Mouse (Mus musculus) kidney, postnatal 10 days (tissue): ENCODE measurements at regions not wholly inside any gene's neighbourhood (a gene's known extent, or its start where the extent isn't known, plus 50 kb on each side); places are given as distances from the start of the nearest gene placed in this dataset.

ENCODE experiments used
- DNase-seq: peaks from one replicate; pipeline ENCODE4 v3.0.0; 2021; ENCODE audit warnings: mixed read lengths

DNA sequence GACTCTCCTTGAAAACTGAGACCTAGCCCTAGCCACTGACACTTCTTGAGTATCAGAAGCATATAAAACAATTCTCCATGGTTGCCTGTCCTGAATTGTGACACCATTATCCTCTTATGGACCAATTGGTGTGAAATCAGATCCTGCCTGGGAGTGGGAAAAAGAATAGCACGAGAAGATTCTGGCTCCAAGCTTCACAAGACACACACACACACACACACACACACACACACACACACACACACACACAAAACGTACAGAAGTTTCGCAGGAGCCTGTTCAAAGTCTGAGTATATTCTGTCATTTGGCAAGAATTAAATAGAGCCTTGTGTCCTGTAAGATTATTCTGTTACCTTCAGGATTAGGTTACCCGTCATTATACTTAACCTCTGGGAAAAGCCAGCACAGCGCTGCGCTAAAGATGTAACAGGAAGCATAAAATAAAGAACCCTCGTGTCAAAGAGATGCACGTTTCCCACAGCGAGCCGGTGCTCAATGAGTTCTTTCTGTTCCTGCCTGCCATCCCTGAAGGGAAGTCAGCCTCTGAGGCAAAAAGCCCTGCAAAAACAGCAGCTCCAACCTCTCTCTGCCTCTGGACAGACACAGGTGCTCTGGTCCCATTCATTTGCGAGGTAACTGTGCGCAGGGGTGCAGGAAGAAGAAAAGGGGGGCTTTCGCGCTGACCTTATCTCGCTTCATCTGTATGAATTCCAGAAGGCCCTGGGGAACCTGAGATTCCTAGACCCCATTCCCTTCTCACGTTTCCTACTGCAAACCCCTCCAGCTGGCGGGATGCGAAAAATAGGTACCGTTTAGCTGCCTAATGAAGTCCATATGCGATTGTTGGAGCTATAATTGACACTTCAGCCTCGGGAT, 178.4 kb upstream of the Elac2 start:
- DNase-seq = no peak

DNA sequence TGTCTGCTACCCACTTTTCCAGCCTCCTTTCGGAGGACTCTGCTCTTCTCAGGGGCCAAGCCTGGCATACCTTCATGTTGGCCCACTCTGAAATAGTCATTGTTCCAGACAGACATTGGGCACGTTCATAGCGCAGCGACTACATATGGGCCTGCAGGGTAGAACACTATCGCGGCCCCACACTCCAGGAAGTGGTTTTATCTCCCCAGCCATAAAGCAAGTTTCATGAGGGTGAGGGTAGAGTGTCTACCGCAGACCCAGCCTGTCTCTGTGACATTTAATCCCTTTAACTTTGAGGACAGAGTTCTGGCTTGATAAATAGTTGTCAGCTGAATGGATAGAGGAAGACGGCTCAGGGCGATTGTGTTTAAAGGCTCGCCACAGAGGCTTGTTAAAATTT, 177.5 kb upstream of the Elac2 start:
- DNase-seq = no peak

DNA sequence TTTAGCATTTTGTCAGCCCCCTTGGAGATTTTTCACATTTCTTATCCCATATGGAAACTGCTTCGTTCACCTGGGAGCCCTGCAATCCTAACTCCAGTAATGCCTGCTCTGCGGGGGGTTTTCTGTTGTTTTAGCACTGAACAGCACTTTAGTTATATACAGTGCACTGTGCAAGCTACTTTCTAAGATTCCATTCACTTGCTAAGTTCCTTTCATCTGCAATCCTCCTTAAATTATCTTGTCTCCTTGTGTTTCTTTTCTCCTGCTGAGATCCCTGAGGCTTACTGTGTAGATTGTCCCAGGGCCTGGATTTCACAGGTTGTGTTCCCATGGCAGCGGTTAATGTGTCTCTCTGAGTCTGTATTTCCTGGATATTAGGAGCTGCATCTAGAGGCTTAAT, 173.3 kb upstream of the Elac2 start:
- DNase-seq = no peak

DNA sequence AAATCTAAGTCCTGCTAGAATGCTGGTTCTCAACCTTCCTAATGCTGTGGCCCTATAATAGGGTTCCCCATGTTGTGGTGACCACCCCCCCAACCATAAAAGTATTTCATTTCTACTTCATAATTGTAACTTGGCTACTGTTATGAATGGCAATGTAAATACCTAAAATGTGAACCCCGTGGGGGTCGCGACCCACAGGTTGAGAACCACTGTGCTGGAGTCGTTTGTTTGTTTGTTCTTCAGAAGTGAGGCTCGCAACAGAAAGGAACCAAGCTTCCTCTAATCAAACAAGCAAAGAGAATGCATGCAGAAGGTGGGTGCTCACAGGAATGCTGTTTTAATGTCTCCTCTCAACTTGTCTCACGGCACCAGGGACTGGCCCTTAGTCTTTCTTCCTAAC, 166.4 kb upstream of the Elac2 start:
- DNase-seq = no peak

- no peak for DNase-seq
Observed at GRCm38 (mm10) chr11:64829429-64829828, 149.4 kb upstream of the Elac2 start.

- DNase-seq = no peak
Observed at GRCm38 (mm10) chr11:64832453-64832852, 146.4 kb upstream of the Elac2 start.

DNA sequence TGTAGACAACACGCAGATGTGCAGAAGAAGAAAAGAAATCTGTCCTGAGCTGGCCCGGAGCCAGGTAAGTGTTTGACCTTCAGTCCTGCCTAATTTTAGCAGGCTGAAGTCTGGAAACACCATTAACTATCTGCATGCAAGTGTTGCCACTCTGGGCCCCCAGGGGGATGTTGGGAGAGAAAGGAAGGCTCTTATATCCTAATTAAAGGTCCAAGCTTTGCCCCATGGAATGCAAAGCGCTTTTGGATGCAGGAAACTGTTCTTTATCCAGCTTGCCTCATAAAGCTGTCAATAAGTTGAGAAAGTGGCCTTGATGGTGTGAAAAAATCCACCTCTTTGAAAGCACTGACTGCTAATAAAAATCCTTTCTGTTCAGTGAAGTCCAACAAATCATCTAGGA, 145.1 kb upstream of the Elac2 start:
- DNase-seq = no peak

GRCm38 (mm10) chr11:64836771-64837170, 142.1 kb upstream of the Elac2 start:
- no peak for DNase-seq

DNA sequence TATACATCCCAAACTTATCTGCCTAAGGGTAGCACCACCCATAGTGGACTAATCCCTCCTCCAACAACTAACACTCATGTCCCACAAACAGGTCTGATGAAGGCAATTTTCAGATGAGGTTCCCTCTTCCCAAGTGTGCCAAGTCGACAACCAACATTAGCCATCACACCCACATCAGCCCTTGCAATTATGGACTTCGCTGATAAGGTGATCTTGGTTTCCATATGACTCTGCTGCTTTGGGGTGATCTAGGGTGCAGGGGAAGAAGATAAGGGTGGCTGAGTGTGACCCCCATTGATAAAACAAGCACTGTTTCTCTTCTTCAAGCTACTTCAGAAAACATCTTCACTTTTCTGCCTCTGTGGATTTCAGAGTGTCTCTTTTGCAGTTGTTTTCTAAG, 137.7 kb upstream of the Elac2 start:
- no peak for DNase-seq

GRCm38 (mm10) chr11:64842775-64843530, 135.9 kb upstream of the Elac2 start:
- DNase-seq = no peak

- no peak for DNase-seq
Observed at GRCm38 (mm10) chr11:64846577-64847147, 132.2 kb upstream of the Elac2 start.

GRCm38 (mm10) chr11:64859636-64860035, 119.2 kb upstream of the Elac2 start:
- no peak for DNase-seq

DNA sequence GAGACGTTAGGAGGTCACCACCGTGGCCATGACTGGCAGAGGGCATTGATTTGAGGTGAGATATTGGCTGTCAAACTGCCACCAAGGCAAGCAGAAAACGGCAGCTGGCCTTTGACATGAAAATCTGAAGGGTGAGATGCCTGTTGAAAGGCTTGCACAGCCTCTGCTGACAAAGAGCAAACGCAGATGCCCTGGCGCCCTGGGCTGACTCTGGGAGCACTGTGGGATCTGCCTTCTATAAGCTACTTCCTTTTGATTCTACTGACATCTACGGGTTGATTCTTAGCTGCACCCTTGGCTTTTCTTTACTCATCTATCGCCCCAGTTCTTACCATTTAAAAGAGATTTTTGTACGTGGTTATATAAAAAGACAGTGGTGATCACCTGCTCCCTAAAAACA, 98.2 kb upstream of the Elac2 start:
- DNase-seq = no peak

DNA sequence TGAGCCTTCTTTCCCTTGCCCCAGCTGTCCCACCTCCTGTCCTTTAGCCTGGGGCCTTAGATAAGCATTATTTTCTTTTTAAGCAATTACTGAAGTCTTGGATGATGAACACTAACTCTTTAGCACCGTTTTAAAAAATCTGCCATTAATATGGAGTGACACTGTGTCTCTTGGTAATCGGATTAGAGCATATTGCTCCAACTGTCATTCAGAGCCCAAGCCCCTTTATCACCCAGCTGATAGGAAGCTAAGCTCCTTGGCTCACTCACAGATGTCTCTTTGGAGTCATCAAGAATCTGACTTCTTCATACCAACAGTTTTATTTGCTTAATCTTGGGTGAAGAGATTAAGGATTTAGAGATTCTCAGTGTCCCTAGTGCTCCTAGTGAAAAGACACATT, 94.3 kb upstream of the Elac2 start:
- DNase-seq = no peak

- no peak for DNase-seq
Observed at GRCm38 (mm10) chr11:64889335-64890020, 89.4 kb upstream of the Elac2 start.

GRCm38 (mm10) chr11:64890776-64891175, 88.1 kb upstream of the Elac2 start:
- peak; percentile 42 for DNase-seq

GRCm38 (mm10) chr11:64895804-64896466, 82.9 kb upstream of the Elac2 start:
- DNase-seq = no peak

- DNase-seq = peak; percentile 87
Observed at GRCm38 (mm10) chr11:64898758-64899586, 79.9 kb upstream of the Elac2 start.

DNA sequence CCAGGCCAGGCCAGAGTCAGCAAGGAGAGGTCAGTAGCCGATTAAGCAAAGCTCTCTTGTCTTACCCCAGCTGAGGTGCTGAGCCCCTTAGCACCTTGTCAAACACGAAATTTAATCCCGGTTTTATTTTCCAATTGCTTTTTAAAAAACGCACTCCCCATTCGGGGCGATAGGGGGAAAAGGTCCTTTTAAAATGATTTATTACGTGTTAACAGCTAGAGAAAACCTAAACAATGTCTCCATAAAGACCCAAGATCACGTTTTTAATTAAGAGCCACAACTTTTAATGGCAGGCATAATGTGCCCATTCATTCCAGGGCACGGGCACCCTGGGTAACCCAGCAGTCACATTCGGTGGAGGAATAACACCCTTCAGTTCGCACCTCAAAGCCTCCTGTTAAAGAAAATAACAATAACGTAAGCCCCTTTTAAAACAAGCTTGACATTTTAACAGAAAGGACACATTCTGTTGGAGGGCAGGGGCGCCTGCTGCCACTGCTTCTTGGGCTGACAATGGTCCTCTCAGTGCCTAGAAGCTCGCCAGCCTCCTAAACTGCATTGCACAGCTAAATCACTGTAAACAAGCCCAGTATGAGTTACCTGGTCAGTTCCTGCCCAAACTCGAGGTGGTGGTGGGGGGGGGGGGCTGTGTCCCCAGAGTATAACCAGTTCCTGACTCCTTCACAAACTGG, 79.1 kb upstream of the Elac2 start:
- no peak for DNase-seq

DNA sequence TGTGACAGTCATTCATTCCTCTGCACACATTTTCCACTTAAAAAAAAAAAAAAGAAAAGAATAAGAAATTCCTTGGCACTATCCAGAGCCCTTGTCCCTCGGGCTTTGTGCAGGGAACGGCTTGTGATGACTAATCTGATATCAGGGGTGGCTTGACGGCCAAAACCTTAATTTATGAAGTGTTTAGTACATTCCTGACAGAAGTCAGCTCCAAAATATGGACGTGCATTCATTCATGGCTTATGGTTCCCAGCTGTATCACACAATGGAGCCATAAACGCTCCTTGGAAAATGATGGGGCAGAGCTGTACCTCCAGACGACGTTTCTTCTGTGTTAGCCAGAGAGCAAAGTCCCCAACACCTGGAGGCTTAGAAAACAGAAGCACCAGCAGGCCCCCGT, 62.1 kb upstream of the Elac2 start:
- peak; percentile 45 for DNase-seq

GRCm38 (mm10) chr11:64917301-64917700, 61.5 kb upstream of the Elac2 start:
- no peak for DNase-seq
